Mouse (Mus musculus): ENCODE measurements around the gene Cemip2. TPM values are rescaled to one million over a fixed set of nuclear protein-coding genes. Genes with fewer than 3 reads are reported as not detected.
"Not testable (repeated sequence)": the region's sequence is repeated elsewhere in the genome, so short reads cannot be mapped to it uniquely, and the experiment has no call there.

Cemip2 gene
- total RNA-seq, 2 experiments from 2014 or later = 6.5 to 8.9 TPM

DNA sequence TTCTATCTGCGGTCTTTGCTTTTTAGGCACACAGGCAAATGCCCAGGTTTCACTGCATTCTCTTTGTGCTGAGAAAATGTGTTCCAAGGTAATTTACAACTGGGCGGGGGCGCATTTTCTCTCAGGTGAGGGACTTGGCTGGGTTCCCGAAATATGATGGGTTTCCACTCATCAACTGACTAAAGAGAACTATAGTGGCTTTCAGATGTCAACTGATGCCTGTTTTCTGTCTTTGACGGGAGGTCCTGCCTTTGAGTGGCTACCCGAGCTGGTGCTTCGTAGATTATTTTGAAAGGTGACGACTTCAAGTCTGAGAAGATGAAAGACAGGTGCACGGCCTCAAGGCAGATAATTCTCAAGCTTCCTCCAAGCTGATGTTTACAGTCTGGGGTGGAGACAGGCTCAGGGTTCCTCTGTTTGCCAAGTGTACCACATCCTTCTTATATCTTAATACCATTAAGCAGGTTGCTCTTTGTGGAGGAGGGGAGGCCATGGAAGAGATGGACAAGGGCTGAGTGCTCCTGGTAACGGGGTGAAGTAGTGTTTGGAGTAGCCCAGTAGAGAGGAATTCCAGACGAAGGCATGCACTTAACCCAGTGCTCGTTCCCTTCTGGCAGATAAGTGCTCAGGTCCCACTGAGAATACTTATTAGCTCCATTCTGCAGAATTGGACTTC is 80.8 kb downstream of the Cemip2 start:
- intact Hi-C loops (cut with DNase I) = no loop called here
- DNase-seq = no peak

GRCm38 (mm10) chr19:21860132-21860531 is 82.0 kb downstream of the Cemip2 start:
- intact Hi-C loops (cut with DNase I) = no loop called here
- DNase-seq = no peak

GRCm38 (mm10) chr19:21860894-21861293 is 82.8 kb downstream of the Cemip2 start:
- intact Hi-C loops (cut with DNase I) = no loop called here
- no peak for DNase-seq

- no peak for DNase-seq
- intact Hi-C loops (cut with DNase I) = no loop called here
These were observed 84.3 kb downstream of the Cemip2 start for GRCm38 (mm10) chr19:21862289-21862990.

DNA sequence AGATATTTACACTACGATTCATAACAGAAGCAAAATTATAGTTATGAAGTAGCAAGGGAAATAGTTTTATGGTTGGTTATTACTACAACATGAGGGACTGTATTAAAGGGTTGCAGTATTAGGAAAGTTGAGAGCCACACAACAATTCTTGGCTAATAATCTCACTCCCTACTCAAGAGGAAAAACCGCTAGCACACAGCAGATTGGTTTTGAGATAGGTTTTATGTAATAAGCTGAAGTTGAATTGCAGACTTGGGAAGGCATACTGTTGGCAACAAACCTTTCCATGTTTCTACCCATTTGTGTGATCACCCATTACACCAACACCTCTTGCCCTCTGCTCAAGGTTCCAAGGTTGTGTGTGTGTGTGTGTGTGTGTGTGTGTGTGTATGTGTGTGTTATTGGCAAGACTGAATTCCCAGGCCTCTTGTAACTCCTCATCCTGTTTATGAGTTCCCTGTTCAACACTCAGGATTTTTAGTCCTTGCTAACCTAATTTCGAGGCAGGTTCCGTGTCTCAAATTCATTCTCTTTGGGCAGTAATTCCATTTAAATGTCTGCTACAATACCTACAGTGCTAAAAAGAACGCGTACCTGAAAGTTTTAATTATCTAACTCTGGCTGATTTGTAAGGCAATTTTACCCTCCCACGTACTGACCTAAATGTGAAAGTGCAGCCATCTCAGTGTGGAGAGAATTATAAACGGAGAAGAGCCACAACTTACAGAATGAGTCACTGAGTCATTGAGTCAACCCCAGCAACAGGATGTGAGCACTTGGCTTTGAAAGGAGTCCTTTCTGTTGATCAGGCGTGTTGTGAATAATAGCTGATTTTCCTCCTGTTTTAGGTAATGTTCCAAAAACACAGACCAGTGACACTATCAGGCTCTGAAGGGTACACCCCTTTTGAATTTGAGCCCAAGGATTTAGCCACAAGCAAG is 85.1 kb downstream of the Cemip2 start:
- no peak for DNase-seq
- intact Hi-C loops (cut with DNase I) = no loop called here

DNA sequence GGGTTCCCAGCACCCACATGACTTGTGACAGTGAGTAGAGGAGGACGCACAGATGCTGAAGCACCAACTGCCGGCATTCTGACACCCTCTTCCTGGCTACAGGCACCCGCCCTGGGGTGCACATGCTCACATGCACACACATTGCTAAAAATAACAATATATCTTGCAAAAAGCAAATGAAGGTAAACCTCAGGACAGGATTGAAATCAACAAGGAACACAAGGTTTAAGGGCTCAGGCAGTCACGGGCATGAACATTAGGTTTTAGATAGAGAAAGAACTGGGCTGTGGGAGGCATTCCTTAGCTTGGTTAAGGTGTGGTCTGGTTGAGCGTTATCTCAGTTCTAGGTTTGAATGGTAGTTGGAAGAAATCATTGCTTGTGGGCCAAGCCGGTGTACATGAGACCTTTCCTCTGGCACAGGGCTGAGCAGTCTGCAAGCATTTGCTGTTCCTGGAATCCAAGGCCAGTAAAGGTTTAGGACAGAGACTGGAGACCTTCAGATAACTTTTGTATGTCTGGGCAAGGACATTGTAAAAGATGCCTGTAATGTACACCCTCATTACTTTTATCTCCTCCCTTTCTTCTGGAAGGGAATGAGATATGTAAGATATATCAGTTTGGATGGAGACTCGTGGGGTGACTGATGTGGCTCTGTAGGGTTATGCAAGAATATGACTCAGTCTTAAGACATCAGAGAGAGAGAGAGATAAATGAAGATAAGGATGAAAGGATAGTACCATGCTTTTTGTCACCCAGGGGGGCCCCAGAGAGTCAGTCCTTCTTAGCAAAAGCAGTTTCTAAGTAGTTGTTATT is 87.3 kb downstream of the Cemip2 start:
- DNase-seq = no peak
- intact Hi-C loops (cut with DNase I) = no loop called here

GRCm38 (mm10) chr19:21866094-21866493 is 88.0 kb downstream of the Cemip2 start:
- DNase-seq = no peak
- intact Hi-C loops (cut with DNase I) = no loop called here

- DNase-seq; intact Hi-C loops (cut with DNase I): not testable (repeated sequence)
These were observed 88.6 kb downstream of the Cemip2 start for GRCm38 (mm10) chr19:21866756-21867155.

DNA sequence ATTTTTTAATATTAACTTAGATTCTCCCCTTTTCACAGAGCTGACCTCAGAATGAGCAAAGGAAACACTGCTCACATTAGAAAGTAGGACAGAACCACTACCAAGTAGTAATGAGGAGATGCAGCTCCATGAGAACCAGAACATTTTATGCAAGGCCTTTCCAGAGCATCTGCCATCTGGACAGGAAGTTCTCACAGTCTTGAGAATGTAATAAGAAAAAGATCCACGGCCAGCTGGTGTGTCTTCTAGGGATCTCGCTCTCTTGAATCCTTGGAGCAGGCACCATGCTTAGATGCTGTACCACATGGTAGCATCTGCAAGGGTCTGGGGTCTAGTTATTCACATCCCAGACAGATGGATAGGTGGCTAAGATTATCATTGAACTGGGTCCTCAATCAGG is 90.3 kb downstream of the Cemip2 start:
- intact Hi-C loops (cut with DNase I) = no loop called here
- DNase-seq = no peak

- intact Hi-C loops (cut with DNase I) = no loop called here
- peak in 1 of 2 experiments; percentile 19 for DNase-seq
These were observed 104.2 kb downstream of the Cemip2 start for GRCm38 (mm10) chr19:21882110-21882940.

GRCm38 (mm10) chr19:21883053-21883452 is 104.9 kb downstream of the Cemip2 start:
- DNase-seq = no peak
- intact Hi-C loops (cut with DNase I) = no loop called here

DNA sequence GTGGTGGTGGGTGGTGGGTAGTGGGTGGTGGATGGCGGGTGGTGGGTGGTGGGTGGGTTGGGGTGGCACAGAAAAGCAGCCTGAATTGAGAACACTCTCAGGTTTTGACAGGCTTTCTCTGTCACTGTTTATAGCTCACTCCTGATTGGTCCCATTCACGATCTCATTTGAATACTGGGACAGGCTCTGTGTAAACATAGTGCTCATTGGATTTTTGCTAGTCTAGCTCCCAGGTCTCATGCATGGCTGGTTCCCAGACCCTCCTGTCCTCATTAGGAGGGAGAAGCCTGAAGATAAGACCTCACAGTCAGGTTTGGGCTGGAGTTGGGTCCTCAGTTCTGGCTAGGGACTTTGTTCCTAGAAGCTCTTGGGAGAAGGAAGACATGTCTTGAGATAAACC is 105.8 kb downstream of the Cemip2 start:
- DNase-seq = no peak
- intact Hi-C loops (cut with DNase I) = no loop called here

DNA sequence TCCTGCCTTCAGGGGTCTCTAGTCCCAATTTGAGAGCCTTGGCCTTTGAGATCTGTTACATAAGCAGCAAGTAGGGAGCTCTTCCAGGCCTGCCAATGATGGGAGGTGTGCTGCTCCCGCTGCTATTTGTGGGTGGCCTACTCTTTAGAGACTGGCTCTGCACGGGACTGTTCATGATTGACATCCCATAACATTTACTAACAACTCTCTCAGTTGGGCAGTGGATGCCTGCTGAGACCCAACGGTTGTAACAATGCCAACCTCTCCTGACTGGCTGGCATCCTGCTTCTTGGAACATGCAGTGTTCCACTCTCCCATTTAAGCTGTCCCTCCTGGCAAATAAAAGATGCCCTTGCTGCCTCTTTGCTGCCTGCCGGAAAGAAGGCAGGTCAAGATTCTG is 106.2 kb downstream of the Cemip2 start:
- no peak for DNase-seq
- intact Hi-C loops (cut with DNase I) = no loop called here

DNA sequence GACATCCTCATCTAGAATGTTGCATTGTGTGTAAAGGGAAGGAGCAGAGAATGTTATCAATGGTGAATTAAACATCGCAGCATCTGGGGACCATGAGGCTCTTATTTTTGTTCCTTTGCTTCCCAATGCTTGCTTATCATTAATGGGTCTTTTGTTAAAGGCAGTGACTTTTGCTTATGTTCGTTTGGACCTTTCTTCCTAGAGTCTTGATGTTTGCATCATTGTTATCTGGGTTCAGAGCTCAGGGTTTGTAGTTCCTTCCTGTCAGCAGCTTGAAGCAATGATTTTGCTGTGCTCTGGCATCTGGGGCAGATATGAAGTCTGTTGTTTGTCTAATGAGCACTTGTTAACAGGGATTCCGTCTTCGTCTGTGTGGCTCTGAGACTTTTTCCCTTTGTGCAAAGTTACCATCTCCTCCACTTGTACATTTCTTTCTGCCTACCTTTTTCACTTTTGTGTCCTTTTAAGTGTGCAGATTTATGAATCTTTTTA is 108.1 kb downstream of the Cemip2 start:
- no peak for DNase-seq
- intact Hi-C loops (cut with DNase I) = no loop called here

DNA sequence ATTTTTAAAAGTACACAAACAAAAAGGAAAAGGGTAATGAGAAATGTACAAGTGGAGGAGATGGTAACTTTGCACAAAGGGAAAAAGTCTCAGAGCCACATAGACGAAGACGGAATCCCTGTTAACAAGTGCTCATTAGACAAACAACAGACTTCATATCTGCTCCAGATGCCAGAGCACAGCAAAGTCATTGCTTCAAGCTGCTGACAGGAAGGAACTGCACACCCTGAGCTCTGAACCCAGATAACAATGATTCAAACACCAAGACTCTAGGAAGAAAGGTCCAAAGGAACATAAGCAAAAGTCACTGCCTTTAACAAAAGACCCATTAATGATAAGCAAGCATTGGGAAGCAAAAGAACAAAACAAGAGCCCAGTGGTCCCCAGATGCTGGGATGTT is 112.6 kb downstream of the Cemip2 start:
- DNase-seq = no peak
- intact Hi-C loops (cut with DNase I) = no loop called here

GRCm38 (mm10) chr19:21894792-21895191 is 116.7 kb downstream of the Cemip2 start:
- DNase-seq = no peak
- intact Hi-C loops (cut with DNase I) = no loop called here

DNA sequence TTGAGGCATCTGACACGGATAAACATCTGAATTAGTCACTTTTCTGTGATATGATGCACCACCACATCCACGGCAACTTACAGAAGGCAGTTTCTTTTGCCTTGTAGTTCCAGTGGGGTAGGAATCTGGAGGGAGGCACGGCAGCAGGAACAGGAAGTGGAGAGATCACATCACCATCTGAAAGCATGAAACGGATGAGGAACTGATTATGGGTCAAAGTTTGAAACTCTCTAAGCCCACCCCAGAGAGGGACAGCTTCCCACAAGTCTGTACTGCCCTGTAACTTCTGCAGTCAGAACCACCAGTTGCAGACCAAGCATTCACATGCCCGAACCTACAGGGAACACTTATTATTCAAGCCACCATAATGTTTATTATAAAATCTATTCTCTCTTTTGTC is 117.4 kb downstream of the Cemip2 start:
- no peak for DNase-seq
- intact Hi-C loops (cut with DNase I) = no loop called here

GRCm38 (mm10) chr19:21897122-21897827 is 119.1 kb downstream of the Cemip2 start:
- DNase-seq = no peak
- intact Hi-C loops (cut with DNase I) = no loop called here

All from gastrocnemius, postnatal 36 days (tissue).